ENCODE assay signal across 19 mouse cellular contexts in the genomic region with DNA sequence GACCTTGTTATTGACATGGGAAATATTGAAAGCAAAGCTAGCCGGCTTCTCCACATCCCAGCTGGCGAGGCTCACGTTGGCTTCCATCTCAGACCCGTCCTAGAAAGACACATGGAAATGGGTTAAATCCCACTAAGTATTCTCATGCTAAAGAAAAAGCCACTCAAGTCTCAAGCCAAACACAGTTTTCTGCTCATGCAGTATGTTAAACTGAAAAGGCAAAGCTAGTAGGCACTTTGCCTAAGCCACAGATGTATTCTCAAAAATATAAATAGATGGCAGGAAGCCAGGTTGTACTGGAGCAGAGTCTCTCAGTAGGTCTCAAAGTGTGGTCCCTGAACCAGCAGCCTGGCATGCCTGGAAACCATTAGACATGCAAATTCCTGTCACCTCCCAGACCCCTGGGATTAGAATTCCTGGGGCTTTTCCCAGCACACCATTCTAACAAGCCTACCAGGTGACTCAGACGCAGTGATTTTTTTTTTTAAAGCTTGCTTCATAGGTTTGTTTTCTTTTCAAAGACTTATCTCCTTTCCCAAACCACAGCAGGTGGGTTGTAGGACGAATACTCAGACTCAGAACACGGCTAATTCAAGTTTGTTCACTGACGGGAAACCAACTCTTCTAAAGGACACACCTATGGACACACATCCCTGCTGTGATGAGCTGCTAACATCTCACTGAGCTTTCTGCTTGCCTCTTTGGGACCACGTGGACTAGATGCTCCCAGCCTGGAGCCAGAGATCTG. TPM values are rescaled to one million over a fixed set of nuclear protein-coding genes. Genes with fewer than 3 reads are reported as not detected.
DNase-seq lines count a peak whose midpoint lies in the region; TF ChIP-seq lines count a peak whose summit lies in the region.
"Had no signal": no experiment of that assay in that cellular context is flagged by ENCODE, and none has a peak within 500 bp of the region (broad histone marks: within the 10 kb centered on the region; RNA-seq: fewer than 3 reads in every experiment).

No protein-coding gene starts in this region.

- H3K4me3 ChIP-seq in gastrocnemius, adult 2 months, result no peak overlapping the region
- no peak overlapping the region for H3K4me3 ChIP-seq in C2C12 (ENCODE audit: insufficient read depth, poor library complexity, severe bottlenecking)
- H3K4me3 ChIP-seq: heart, embryonic 15.5 days; limb, embryonic 15.5 days; liver, embryonic 15.5 days; midbrain, embryonic 13.5 days; neural tube, embryonic 13.5 days had no signal

- intact Hi-C loops in gastrocnemius, adult 2 months (cut with DNase I), result no loop called here

- H3K27me3 ChIP-seq in C2C12 (ENCODE audit: control insufficient read depth, insufficient read depth, insufficient read length), result no peaks in the 10 kb centered on the region
- H3K27me3 ChIP-seq: heart, embryonic 15.5 days; limb, embryonic 15.5 days; liver, embryonic 15.5 days; midbrain, embryonic 13.5 days; neural tube, embryonic 13.5 days had no signal

- peaks cover 54% of the 10 kb centered on the region for H3K36me3 ChIP-seq in C2C12 (ENCODE audit: control insufficient read depth, insufficient read depth)
- H3K36me3 ChIP-seq: liver, embryonic 15.5 days; neural tube, embryonic 13.5 days had no signal

- no peak overlapping the region for H3ac ChIP-seq in C2C12 (ENCODE audit: control insufficient read depth, insufficient read length, low read depth)

- no peaks in the 10 kb centered on the region for H3K79me3 ChIP-seq in C2C12 (ENCODE audit: low read depth)

- H3K27ac ChIP-seq in gastrocnemius, adult 2 months, result peak overlapping the region; percentile 24; the same call in 1 of the 2 replicates
- H3K27ac ChIP-seq: heart, embryonic 15.5 days; kidney, postnatal 0 days; limb, embryonic 15.5 days; liver, embryonic 15.5 days; midbrain, embryonic 13.5 days; neural tube, embryonic 13.5 days had no signal

- no peaks in the 10 kb centered on the region for H3K79me2 ChIP-seq in C2C12 (ENCODE audit: control insufficient read depth, insufficient read depth)

- no peak for TF ChIP-seq CTCF in gastrocnemius, adult 2 months (IDR thresholded peaks at IDR 0.05)
- no peak for TF ChIP-seq CTCF in C2C12 (IDR thresholded peaks at IDR 0.05; ENCODE audit: control insufficient read depth, insufficient read depth, insufficient read length)

- DNase-seq in gastrocnemius, adult 2 months, result no peak
- DNase-seq in gastrocnemius, postnatal 10 days, result no peak
- DNase-seq in R1 (ENCODE audit: low read depth, low spot score) (peak; percentile 54), MN1 (ENCODE audit: low spot score) (no peak)
- peak; percentile 95 for DNase-seq in fibroblast of lung, adult 2 months (ENCODE audit: low read depth)
- no peak for DNase-seq in adrenal gland, postnatal 25 days
- DNase-seq: adrenal gland, adult 8-10 months; cerebellum, adult 11-12 months; cerebellum, postnatal 14 days; gastrocnemius, postnatal 25 days; kidney, adult 18-20 months; thymus, postnatal 25 days had no signal

TF ChIP-seq in C2C12, 6 proteins besides CTCF, POLR2A, EP300 and RAD21:
- TF ChIP-seq CEBPB (IDR thresholded peaks at IDR 0.05; ENCODE audit: low read depth), result peak; percentile 53
- peak; percentile 34 for TF ChIP-seq USF1 (IDR thresholded peaks at IDR 0.05; ENCODE audit: low read depth)
- no peak for TF ChIP-seq MYOD1 (IDR thresholded peaks at IDR 0.05; ENCODE audit: control insufficient read depth, insufficient read length, low read depth)
- peak; percentile 55 for TF ChIP-seq MAX (IDR thresholded peaks at IDR 0.05)
- TF ChIP-seq MYOG (IDR thresholded peaks at IDR 0.05; ENCODE audit: control insufficient read depth, extremely low read depth, insufficient read length), result no peak
- peak; percentile 52 for TF ChIP-seq FOSL1 (IDR thresholded peaks at IDR 0.05; ENCODE audit: insufficient read depth, low read length, poor library complexity, severe bottlenecking)

RNA-seq across cellular contexts. Expression of a gene that starts 55.1 kb away (rescaled TPM):
- 1 to 10 TPM; 7.0 to 7.3 TPM for total RNA-seq in gastrocnemius, adult 2 months (2021)
- 10 to 100 TPM; 20.9 to 21.0 TPM for total RNA-seq in gastrocnemius, postnatal 10 days (2021)
- 99.9 TPM for polyA plus RNA-seq in C2C12 (2012; fragmentation: generic; extraction: Trizol)
- total RNA-seq in adrenal gland, postnatal 25 days (2021), result 24.5 and 33.5 TPM in 2 replicates

Comparison
In these comparisons a context has a peak if more than half of its experiments do, and no peak if none do; other contexts are left out.
1. DNase-seq: peak in R1 (single experiment) and fibroblast of lung, adult 2 months (single experiment); none in gastrocnemius, adult 2 months (single experiment), gastrocnemius, postnatal 10 days (single experiment), MN1 (single experiment) and adrenal gland, postnatal 25 days (single experiment).